In genomic region chr2:57312268-57312797, GRCm38 (mm10) we compare ENCODE assay signal across 10 mouse cellular contexts.
"Had no signal": no experiment of that assay in that cellular context is flagged by ENCODE, and none has a peak within 500 bp of the region (broad histone marks: within the 10 kb centered on the region; RNA-seq: fewer than 3 reads in every experiment).

No protein-coding gene starts in this region.

- H3K9me3 ChIP-seq: limb, embryonic 12.5 days; stomach, embryonic 15.5 days had no signal

- H3K36me3 ChIP-seq: limb, embryonic 12.5 days; stomach, embryonic 15.5 days had no signal

- H3K27ac ChIP-seq: layer of hippocampus, adult 2 months; limb, embryonic 12.5 days; liver, embryonic 14.5 days; stomach, embryonic 15.5 days had no signal

- H3K4me1 ChIP-seq: limb, embryonic 12.5 days; stomach, embryonic 15.5 days had no signal

- H3K27me3 ChIP-seq: limb, embryonic 12.5 days; stomach, embryonic 15.5 days had no signal

- H3K4me3 ChIP-seq: layer of hippocampus, adult 2 months; limb, embryonic 12.5 days; stomach, embryonic 15.5 days had no signal

- H3K9ac ChIP-seq: limb, embryonic 12.5 days; liver, embryonic 14.5 days; stomach, embryonic 15.5 days had no signal

- H3K4me2 ChIP-seq: limb, embryonic 12.5 days; stomach, embryonic 15.5 days had no signal

- DNase-seq: kidney, adult 11 months; kidney, postnatal 10 days; kidney, postnatal 4 days; lung, adult 18-20 months; right cerebral cortex, postnatal 4 days; thymus, postnatal 36 days had no signal
